Mouse (Mus musculus): ENCODE results near the gene Ccsap. TPM values are rescaled to one million over a fixed set of nuclear protein-coding genes. Genes with fewer than 3 reads are reported as not detected.

The Ccsap gene
- polyA plus RNA-seq, 1 experiment = 2.3 TPM

GRCm38 (mm10) chr8:123819683-123820610 is 40.1 kb downstream of the Ccsap start:
- Histone ChIP-seq H3ac (ENCODE audit: control insufficient read depth, insufficient read length) (no peak overlapping the region), H3K4me3 (no peak overlapping the region), H3K27me3 (ENCODE audit: control insufficient read depth, insufficient read depth, insufficient read length) (no peaks in the 10 kb centered on the region), H3K79me2 (ENCODE audit: control insufficient read depth, insufficient read depth) (no peaks in the 10 kb centered on the region), H3K36me3 (ENCODE audit: control insufficient read depth, insufficient read depth) (peaks cover 4% of the 10 kb centered on the region), H3K4me2 (ENCODE audit: low read depth) (no peak overlapping the region)
- TF ChIP-seq USF1 (IDR thresholded peaks at IDR 0.05; ENCODE audit: low read depth) (no peak), POLR2AphosphoS2 (IDR thresholded peaks at IDR 0.05; ENCODE audit: insufficient read length, low read depth) (no peak), SRF (IDR thresholded peaks at IDR 0.05; ENCODE audit: control insufficient read depth, insufficient read length, low read depth) (no peak), MYOD1 (IDR thresholded peaks at IDR 0.05; ENCODE audit: control insufficient read depth in 1 of 3, insufficient read length in 2 of 3, low read depth in 2 of 3) (no peak), MYOG (IDR thresholded peaks at IDR 0.05; ENCODE audit: control insufficient read depth in 1 of 3, insufficient read depth in 1 of 3, insufficient read length in 2 of 3, low read depth in 2 of 3) (no peak), E2F4 (IDR thresholded peaks at IDR 0.05; ENCODE audit: insufficient read depth) (no peak), TCF3 (IDR thresholded peaks at IDR 0.05; ENCODE audit: insufficient read length, low read depth) (no peak), REST (IDR thresholded peaks at IDR 0.05; ENCODE audit: insufficient read depth, insufficient read length) (no peak), CEBPB (IDR thresholded peaks at IDR 0.05; ENCODE audit: insufficient read depth, poor library complexity, severe bottlenecking) (no peak), POLR2A (IDR thresholded peaks at IDR 0.05; ENCODE audit: insufficient read length, low read depth) (no peak), MAX (IDR thresholded peaks at IDR 0.05; ENCODE audit: low read depth) (no peak), TCF12 (IDR thresholded peaks at IDR 0.05; ENCODE audit: insufficient read depth, poor library complexity, severe bottlenecking) (no peak)

GRCm38 (mm10) chr8:123817747-123818146 is 42.3 kb downstream of the Ccsap start:
- Histone ChIP-seq H3K79me2 (ENCODE audit: control insufficient read depth, insufficient read depth) (no peaks in the 10 kb centered on the region), H3K27me3 (ENCODE audit: control insufficient read depth, insufficient read depth, insufficient read length) (no peaks in the 10 kb centered on the region), H3ac (ENCODE audit: control insufficient read depth, insufficient read length) (no peak overlapping the region), H3K4me3 (no peak overlapping the region), H3K4me2 (ENCODE audit: low read depth) (no peak overlapping the region), H3K36me3 (ENCODE audit: control insufficient read depth, insufficient read depth) (peaks cover 4% of the 10 kb centered on the region)
- TF ChIP-seq POLR2AphosphoS2 (IDR thresholded peaks at IDR 0.05; ENCODE audit: insufficient read length, low read depth) = no peak
- TF ChIP-seq USF1 (IDR thresholded peaks at IDR 0.05; ENCODE audit: low read depth) = no peak
- TF ChIP-seq MAX (IDR thresholded peaks at IDR 0.05; ENCODE audit: low read depth) = no peak
- TF ChIP-seq E2F4 (IDR thresholded peaks at IDR 0.05; ENCODE audit: insufficient read depth) = no peak
- TF ChIP-seq MYOG (IDR thresholded peaks at IDR 0.05; ENCODE audit: control insufficient read depth in 1 of 3, insufficient read depth in 1 of 3, insufficient read length in 2 of 3, low read depth in 2 of 3) = no peak
- TF ChIP-seq POLR2A (IDR thresholded peaks at IDR 0.05; ENCODE audit: insufficient read length, low read depth) = no peak
- TF ChIP-seq TCF3 (IDR thresholded peaks at IDR 0.05; ENCODE audit: insufficient read length, low read depth) = no peak
- TF ChIP-seq MYOD1 (IDR thresholded peaks at IDR 0.05; ENCODE audit: control insufficient read depth in 1 of 3, insufficient read length in 2 of 3, low read depth in 2 of 3) = no peak
- no peak for TF ChIP-seq SRF (IDR thresholded peaks at IDR 0.05; ENCODE audit: control insufficient read depth, insufficient read length, low read depth)
- TF ChIP-seq TCF12 (IDR thresholded peaks at IDR 0.05; ENCODE audit: insufficient read depth, poor library complexity, severe bottlenecking) = no peak
- TF ChIP-seq CEBPB (IDR thresholded peaks at IDR 0.05; ENCODE audit: insufficient read depth, poor library complexity, severe bottlenecking) = no peak
- TF ChIP-seq REST (IDR thresholded peaks at IDR 0.05; ENCODE audit: insufficient read depth, insufficient read length) = no peak

- Histone ChIP-seq H3K4me3 (no peak overlapping the region), H3ac (ENCODE audit: control insufficient read depth, insufficient read length) (no peak overlapping the region), H3K36me3 (ENCODE audit: control insufficient read depth, insufficient read depth) (peaks cover 4% of the 10 kb centered on the region), H3K79me2 (ENCODE audit: control insufficient read depth, insufficient read depth) (peaks cover 2% of the 10 kb centered on the region), H3K27me3 (ENCODE audit: control insufficient read depth, insufficient read depth, insufficient read length) (no peaks in the 10 kb centered on the region), H3K4me2 (ENCODE audit: low read depth) (no peak overlapping the region)
- no peak for TF ChIP-seq POLR2A (IDR thresholded peaks at IDR 0.05; ENCODE audit: insufficient read length, low read depth)
- TF ChIP-seq POLR2AphosphoS2 (IDR thresholded peaks at IDR 0.05; ENCODE audit: insufficient read length, low read depth) = no peak
- no peak for TF ChIP-seq MYOG (IDR thresholded peaks at IDR 0.05; ENCODE audit: control insufficient read depth in 1 of 3, insufficient read depth in 1 of 3, insufficient read length in 2 of 3, low read depth in 2 of 3)
- TF ChIP-seq MYOD1 (IDR thresholded peaks at IDR 0.05; ENCODE audit: control insufficient read depth in 1 of 3, insufficient read length in 2 of 3, low read depth in 2 of 3) = no peak
- no peak for TF ChIP-seq MAX (IDR thresholded peaks at IDR 0.05; ENCODE audit: low read depth)
- no peak for TF ChIP-seq CEBPB (IDR thresholded peaks at IDR 0.05; ENCODE audit: insufficient read depth, poor library complexity, severe bottlenecking)
- no peak for TF ChIP-seq REST (IDR thresholded peaks at IDR 0.05; ENCODE audit: insufficient read depth, insufficient read length)
- TF ChIP-seq SRF (IDR thresholded peaks at IDR 0.05; ENCODE audit: control insufficient read depth, insufficient read length, low read depth) = no peak
- TF ChIP-seq E2F4 (IDR thresholded peaks at IDR 0.05; ENCODE audit: insufficient read depth) = no peak
- TF ChIP-seq TCF3 (IDR thresholded peaks at IDR 0.05; ENCODE audit: insufficient read length, low read depth) = no peak
- TF ChIP-seq TCF12 (IDR thresholded peaks at IDR 0.05; ENCODE audit: insufficient read depth, poor library complexity, severe bottlenecking) = no peak
- TF ChIP-seq USF1 (IDR thresholded peaks at IDR 0.05; ENCODE audit: low read depth) = no peak
Measured at GRCm38 (mm10) chr8:123816939-123817338, 43.1 kb downstream of the Ccsap start.

- Histone ChIP-seq H3K4me3 (no peak overlapping the region), H3K79me2 (ENCODE audit: control insufficient read depth, insufficient read depth) (peaks cover 4% of the 10 kb centered on the region), H3K4me2 (ENCODE audit: low read depth) (no peak overlapping the region), H3K27me3 (ENCODE audit: control insufficient read depth, insufficient read depth, insufficient read length) (no peaks in the 10 kb centered on the region), H3K36me3 (ENCODE audit: control insufficient read depth, insufficient read depth) (no peaks in the 10 kb centered on the region), H3ac (ENCODE audit: control insufficient read depth, insufficient read length) (no peak overlapping the region)
- TF ChIP-seq POLR2A (IDR thresholded peaks at IDR 0.05; ENCODE audit: insufficient read length, low read depth) (no peak), REST (IDR thresholded peaks at IDR 0.05; ENCODE audit: insufficient read depth, insufficient read length) (no peak), MYOG (IDR thresholded peaks at IDR 0.05; ENCODE audit: control insufficient read depth in 1 of 3, insufficient read depth in 1 of 3, insufficient read length in 2 of 3, low read depth in 2 of 3) (no peak), USF1 (IDR thresholded peaks at IDR 0.05; ENCODE audit: low read depth) (no peak), CEBPB (IDR thresholded peaks at IDR 0.05; ENCODE audit: insufficient read depth, poor library complexity, severe bottlenecking) (no peak), E2F4 (IDR thresholded peaks at IDR 0.05; ENCODE audit: insufficient read depth) (no peak), SRF (IDR thresholded peaks at IDR 0.05; ENCODE audit: control insufficient read depth, insufficient read length, low read depth) (no peak), MYOD1 (IDR thresholded peaks at IDR 0.05; ENCODE audit: control insufficient read depth in 1 of 3, insufficient read length in 2 of 3, low read depth in 2 of 3) (no peak), TCF3 (IDR thresholded peaks at IDR 0.05; ENCODE audit: insufficient read length, low read depth) (no peak), TCF12 (IDR thresholded peaks at IDR 0.05; ENCODE audit: insufficient read depth, poor library complexity, severe bottlenecking) (no peak), MAX (IDR thresholded peaks at IDR 0.05; ENCODE audit: low read depth) (no peak), POLR2AphosphoS2 (IDR thresholded peaks at IDR 0.05; ENCODE audit: insufficient read length, low read depth) (no peak)
Measured at GRCm38 (mm10) chr8:123815325-123815724, 44.7 kb downstream of the Ccsap start.

Measured in myocyte (in vitro differentiated cells).